In genomic region chr7:91711184-91711583, GRCm38 (mm10) we compare ENCODE assay signal across 9 mouse cellular contexts.
"Had no signal": no experiment of that assay in that cellular context is flagged by ENCODE, and none has a peak within 500 bp of the region (broad histone marks: within the 10 kb centered on the region; RNA-seq: fewer than 3 reads in every experiment).

No protein-coding gene starts in this region.

- ATAC-seq: intestine, embryonic 16.5 days; liver, embryonic 12.5 days; midbrain, embryonic 13.5 days had no signal

- DNase-seq: kidney, adult 2 months; kidney, postnatal 25 days; lung, embryonic 14.5 days; lung, postnatal 14 days; thymus, adult 2 months; thymus, postnatal 25 days had no signal
